Mouse (Mus musculus): ENCODE results near the gene Tdp2.

The Tdp2 gene

GRCm38 (mm10) chr13:24879359-24880040 lies 48.0 kb downstream of the Tdp2 start:
- no peak for DNase-seq (ENCODE audit: low read depth, low spot score)

GRCm38 (mm10) chr13:24880208-24880607 lies 48.7 kb downstream of the Tdp2 start:
- DNase-seq (ENCODE audit: low read depth, low spot score), result no peak

- no peak for DNase-seq (ENCODE audit: low read depth, low spot score)
Measured at GRCm38 (mm10) chr13:24880704-24881103, 49.2 kb downstream of the Tdp2 start.

GRCm38 (mm10) chr13:24882411-24882810 lies 50.9 kb downstream of the Tdp2 start:
- DNase-seq (ENCODE audit: low read depth, low spot score), result no peak

GRCm38 (mm10) chr13:24889554-24889953 lies 58.1 kb downstream of the Tdp2 start:
- DNase-seq (ENCODE audit: low read depth, low spot score), result no peak
